Mouse (Mus musculus) embryonic fibroblast, embryonic 13.5 days (primary cell): ENCODE data around the gene 1700123L14Rik. TPM values are rescaled to one million over a fixed set of nuclear protein-coding genes. Genes with fewer than 3 reads are reported as not detected.
"Not testable (repeated sequence)": the region's sequence is repeated elsewhere in the genome, so short reads cannot be mapped to it uniquely, and the experiment has no call there.

Experiments used
- H3K27ac ChIP-seq: 2 replicates; pipeline ENCODE4 v1.5.1; 2012; ENCODE audit warnings: low read length, control low read depth, inconsistent platforms; ENCODE audit not compliant: insufficient read depth
- H3K4me1 ChIP-seq: 2 replicates; pipeline ENCODE4 v1.6.1; 2011; ENCODE audit warnings: low read length; ENCODE audit not compliant: control insufficient read depth, insufficient read depth
- H3K4me3 ChIP-seq: 2 replicates; pipeline ENCODE4 v1.5.1; 2011; ENCODE audit warnings: mild to moderate bottlenecking, control low read depth, low read length; ENCODE audit not compliant: insufficient read depth
- CTCF ChIP-seq: IDR thresholded peaks from 2 replicates; pipeline ENCODE4 v1.5.1; 2011; ENCODE audit warnings: mild to moderate bottlenecking, control low read depth, low read length, moderate library complexity, borderline replicate concordance; ENCODE audit not compliant: insufficient read depth
- POLR2A ChIP-seq: IDR thresholded peaks from 2 replicates; pipeline ENCODE4 v1.6.1; 2011; ENCODE audit warnings: low read depth, mild to moderate bottlenecking, control low read depth, low read length, moderate library complexity
- polyA plus RNA-seq: library from polyadenylated mRNA; stranded (reverse); fragments of >200 nt; gene quantifications from 2 replicates; pipeline ENCODE4 v1.2.4, GENCODE M21; 2011; ENCODE audit warnings: low read depth; ENCODE audit not compliant: missing spikeins, insufficient read length

1700123L14Rik gene
- polyA plus RNA-seq = not detected in 2 replicates

- H3K4me1 ChIP-seq = no peaks in the 10 kb centered on the region
- no peak within 1 kb of the TSS for H3K4me3 ChIP-seq
- H3K27ac ChIP-seq = no peak within 1 kb of the TSS
- TF ChIP-seq POLR2A (no peak), CTCF (no peak)
Measured at GRCm38 (mm10) chr6:96165818-96166379, at the start of gene 1700123L14Rik. 1700123L14Rik (minus strand) TSS chr6:96166243.

GRCm38 (mm10) chr6:96205395-96205794, 39.4 kb upstream of the 1700123L14Rik start:
- Histone ChIP-seq H3K4me1 (no peaks in the 10 kb centered on the region), H3K4me3 (no peak overlapping the region), H3K27ac (no peak overlapping the region)
- no peak for TF ChIP-seq CTCF
- TF ChIP-seq POLR2A = no peak

- not testable (repeated sequence) for H3K4me3 ChIP-seq, H3K27ac ChIP-seq, H3K4me1 ChIP-seq
Measured at GRCm38 (mm10) chr6:96198991-96199390, 32.9 kb upstream of the 1700123L14Rik start.

- no peaks in the 10 kb centered on the region for H3K4me1 ChIP-seq
- TF ChIP-seq POLR2A (no peak), CTCF (no peak)
- no peak overlapping the region for H3K4me3 ChIP-seq
- no peak overlapping the region for H3K27ac ChIP-seq
Measured at GRCm38 (mm10) chr6:96186517-96186916, 20.5 kb upstream of the 1700123L14Rik start.

GRCm38 (mm10) chr6:96183392-96183791, 17.3 kb upstream of the 1700123L14Rik start:
- Histone ChIP-seq H3K4me3 (no peak overlapping the region), H3K4me1 (no peaks in the 10 kb centered on the region), H3K27ac (no peak overlapping the region)
- no peak for TF ChIP-seq POLR2A
- no peak for TF ChIP-seq CTCF

GRCm38 (mm10) chr6:96178530-96178929, 12.5 kb upstream of the 1700123L14Rik start:
- H3K27ac ChIP-seq = no peak overlapping the region
- no peak for TF ChIP-seq POLR2A
- no peak for TF ChIP-seq CTCF
- H3K4me1 ChIP-seq = no peaks in the 10 kb centered on the region
- H3K4me3 ChIP-seq = no peak overlapping the region

DNA sequence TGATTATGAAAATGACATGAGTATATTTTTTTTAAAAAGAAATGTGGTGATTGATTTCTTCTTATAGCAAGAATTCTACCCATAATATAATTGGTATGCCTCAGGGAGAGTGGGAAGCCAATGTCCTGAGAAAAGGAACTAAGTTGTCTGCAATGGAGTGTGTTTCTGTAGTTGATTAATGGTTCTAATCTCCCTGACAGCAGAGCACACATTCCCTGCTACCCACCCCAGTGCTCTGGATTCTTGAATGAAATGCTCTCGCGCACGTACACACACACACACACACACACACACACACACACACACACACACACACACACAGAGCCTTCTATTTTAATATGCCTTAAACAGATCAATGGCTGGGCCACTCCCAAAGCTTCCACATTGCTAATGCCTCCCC, 7.6 kb upstream of the 1700123L14Rik start:
- no peak overlapping the region for H3K4me3 ChIP-seq
- no peak overlapping the region for H3K27ac ChIP-seq
- TF ChIP-seq CTCF (no peak), POLR2A (no peak)
- no peaks in the 10 kb centered on the region for H3K4me1 ChIP-seq

DNA sequence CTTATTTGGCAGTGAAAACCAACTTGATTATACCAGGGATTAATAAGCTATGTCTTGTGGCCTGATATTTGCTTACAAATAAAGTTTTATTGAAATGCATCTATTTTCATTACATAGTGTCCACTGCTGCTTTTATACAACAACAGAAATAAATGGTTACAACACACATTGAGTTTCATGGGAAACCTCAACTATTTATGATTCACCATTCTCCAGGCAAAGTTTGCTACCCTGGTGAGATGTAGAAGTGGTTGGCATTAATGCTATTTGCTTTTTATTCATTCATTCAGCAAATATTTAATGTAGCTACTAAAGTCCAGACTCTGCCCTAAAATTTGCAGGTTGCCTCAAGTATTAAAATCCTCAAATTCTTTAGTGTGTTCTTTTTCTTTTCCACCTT, 988 bp upstream of the 1700123L14Rik start:
- TF ChIP-seq CTCF (no peak), POLR2A (no peak)
- H3K4me3 ChIP-seq = no peak overlapping the region
- no peak overlapping the region for H3K27ac ChIP-seq
- H3K4me1 ChIP-seq = no peaks in the 10 kb centered on the region

- TF ChIP-seq POLR2A = no peak
- no peak for TF ChIP-seq CTCF
- no peaks in the 10 kb centered on the region for H3K4me1 ChIP-seq
- H3K27ac ChIP-seq = no peak overlapping the region
- no peak overlapping the region for H3K4me3 ChIP-seq
Measured at GRCm38 (mm10) chr6:96165403-96165802, 640 bp downstream of the 1700123L14Rik start.

- no peak for TF ChIP-seq POLR2A
- TF ChIP-seq CTCF = no peak
- Histone ChIP-seq H3K4me3 (no peak overlapping the region), H3K4me1 (peaks cover 6% of the 10 kb centered on the region; the same call in 1 of the 2 replicates), H3K27ac (no peak overlapping the region)
Measured at GRCm38 (mm10) chr6:96143326-96143725, 22.7 kb downstream of the 1700123L14Rik start.
